8 mouse cellular contexts compared by ENCODE assay signal in the genomic region with DNA sequence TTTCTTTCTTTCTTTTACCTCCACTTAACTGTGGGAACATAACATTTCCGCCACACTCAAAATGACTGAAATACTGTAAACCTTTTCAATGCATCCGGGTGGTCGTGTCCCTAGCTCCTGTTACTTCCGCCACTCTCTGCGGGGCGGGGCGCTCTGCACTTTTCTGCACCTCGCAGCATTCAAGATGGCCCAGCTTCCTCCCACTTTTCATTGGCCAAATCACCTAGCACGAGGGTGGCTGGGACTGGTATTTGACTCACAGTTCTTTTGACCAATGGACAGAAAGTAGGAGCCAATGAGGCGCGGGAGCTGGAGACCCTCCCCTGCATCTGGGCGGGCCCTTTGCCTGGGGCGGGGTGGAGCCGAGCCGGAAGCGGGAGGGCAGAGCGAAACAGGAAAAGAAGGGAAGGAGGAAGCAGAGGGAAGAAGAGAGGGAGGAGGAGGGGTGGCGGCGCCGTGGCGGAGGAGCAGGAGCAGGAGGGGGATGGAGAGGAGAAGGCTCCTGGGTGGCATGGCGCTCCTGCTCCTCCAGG. TPM values are rescaled to one million over a fixed set of nuclear protein-coding genes. Genes with fewer than 3 reads are reported as not detected.
DNase-seq lines count a peak whose midpoint lies in the region; ATAC-seq lines count a peak whose summit lies in the region.

A gene (plus strand): TSS at position 365 of the 533 bp plus-strand sequence.

- H3K4me3 ChIP-seq in lung, embryonic 16.5 days (ENCODE audit: low read length), result peak within 1 kb of the TSS; percentile 98

- peak within 1 kb of the TSS; percentile 90 for H3K9ac ChIP-seq in lung, embryonic 16.5 days (ENCODE audit: low read length)

- no peaks in the 10 kb centered on the region for H3K9me3 ChIP-seq in lung, embryonic 16.5 days (ENCODE audit: control insufficient read depth, low read length)

- peak; percentile 100 for DNase-seq in MEL-GATA-1-ER (ENCODE audit: extremely low read depth, low read depth)
- DNase-seq in cerebellum, adult 8-10 months, result peak; percentile 93
- DNase-seq in forelimb bud, embryonic 11.5 days (ENCODE audit: low read depth, low spot score), result peak; percentile 99
- peak; percentile 98 for DNase-seq in layer of hippocampus, adult 9-10 months (ENCODE audit: low spot score)
- peak; percentile 84 for DNase-seq in ovary, postnatal 10 days (ENCODE audit: low spot score)
- DNase-seq in thymus, postnatal 10 days (ENCODE audit: low spot score in 2 of 2), result peak; percentile 91 to 97

- no peaks in the 10 kb centered on the region for H3K27me3 ChIP-seq in lung, embryonic 16.5 days (ENCODE audit: control insufficient read depth, insufficient read depth, low read depth, low read length)

- whole genome bisulfite sequencing in lung, embryonic 16.5 days, result under 1% methylated on average over 20 of the region's 22 CpGs

- peaks cover 10% of the 10 kb centered on the region for H3K36me3 ChIP-seq in lung, embryonic 16.5 days (ENCODE audit: control insufficient read depth, insufficient read depth, low read length)

- H3K4me1 ChIP-seq in lung, embryonic 16.5 days (replicated peaks; ENCODE audit: control insufficient read depth, insufficient read depth, low read length), result peaks cover 9% of the 10 kb centered on the region

- ATAC-seq in hematopoietic stem cell, adult 5-6 weeks (replicated peaks in 1 of 2; ENCODE audit: insufficient read depth in 1 of 2, low FRiP score in 2 of 2, low TSS enrichment in 1 of 2, low read depth in 1 of 2, poor library complexity in 2 of 2, severe bottlenecking in 2 of 2), result peak; percentile 97 to 99
- ATAC-seq in lung, embryonic 16.5 days (ENCODE audit: low read depth), result peak; percentile 100

- H3K27ac ChIP-seq in lung, embryonic 16.5 days (ENCODE audit: low read length), result peak within 1 kb of the TSS; percentile 75

- H3K4me2 ChIP-seq in lung, embryonic 16.5 days (ENCODE audit: low read depth, low read length), result peak within 1 kb of the TSS; percentile 77

RNA-seq across cellular contexts. Expression of the gene that starts here (rescaled TPM):
- 40.5 and 41.6 TPM in 2 replicates for total RNA-seq in hematopoietic stem cell, adult 5-6 weeks (2017)
- polyA plus RNA-seq in lung, embryonic 16.5 days (2015; fragmentation: Nextera tagmentation; extraction: Ambion mirVana), result 43.9 and 44.0 TPM in 2 replicates

Comparison
In these comparisons a context has a peak if more than half of its experiments do, and no peak if none do; other contexts are left out.
1. Peak in every context shown above with its lines: DNase-seq, ATAC-seq, H3K4me3 ChIP-seq and H3K27ac ChIP-seq.